Mouse (Mus musculus) CH12.LX (cell line): ENCODE measurements at regions not wholly inside any gene's neighbourhood (a gene's known extent, or its start where the extent isn't known, plus 50 kb on each side); places are given as distances from the start of the nearest gene placed in this dataset.
A peak's percentile ranks its signal among the peaks of the same experiment; 100 is the strongest.

ENCODE experiments used
- DNase-seq: peaks from one replicate; pipeline ENCODE4 v3.0.0-alpha.2; 2013; ENCODE audit errors: extremely low read depth
- H3K27ac ChIP-seq: 2 replicates; pipeline ENCODE4 v1.5.1; 2012; ENCODE audit warnings: low read depth, mild to moderate bottlenecking, control low read depth, moderate library complexity; ENCODE audit not compliant: insufficient read depth
- H3K27me3 ChIP-seq: replicated peaks from 2 replicates; pipeline ENCODE3; 2012; ENCODE audit warnings: inconsistent platforms
- H3K36me3 ChIP-seq, 2 experiments: replicated peaks in 1 of 2; 2 replicates each; pipeline versions ENCODE3 to v1.6.1; 2012; ENCODE audit warnings: inconsistent platforms in 1 of 2, low read length in 1 of 2, mild to moderate bottlenecking in 1 of 2, mixed read lengths in 1 of 2, moderate library complexity in 1 of 2; ENCODE audit not compliant: control insufficient read depth in 1 of 2, insufficient read depth in 1 of 2
- H3K4me1 ChIP-seq, 2 experiments: 2 replicates each; pipeline ENCODE4 v1.6.1; 2012; ENCODE audit warnings: inconsistent platforms in 1 of 2, moderate library complexity in 1 of 2; ENCODE audit not compliant: insufficient read depth in 2 of 2, control insufficient read depth in 1 of 2
- H3K4me2 ChIP-seq: 2 replicates; pipeline ENCODE4 v1.6.1; 2012; ENCODE audit warnings: low read depth, mild to moderate bottlenecking, control low read depth; ENCODE audit not compliant: poor library complexity, insufficient read depth, severe bottlenecking
- H3K4me3 ChIP-seq, 3 experiments: fragments of 150-350 bp in 1 of 3; sonication (generic) in 1 of 3; replicated peaks in 1 of 3; 2 replicates each; pipeline versions ENCODE3 to v1.5.1; 2011 to 2012; ENCODE audit warnings: low read depth in 2 of 3, low read length in 2 of 3, mild to moderate bottlenecking in 2 of 3, moderate library complexity in 2 of 3, control low read depth in 1 of 3, improper control_type of control experiment in 1 of 3, inconsistent platforms in 1 of 3, mixed read lengths in 1 of 3; ENCODE audit not compliant: poor library complexity in 1 of 3
- H3K79me2 ChIP-seq: replicated peaks from 2 replicates; pipeline ENCODE4 v1.6.1; 2012; ENCODE audit warnings: mild to moderate bottlenecking, moderate library complexity; ENCODE audit not compliant: control insufficient read depth, poor library complexity, insufficient read depth, severe bottlenecking; ENCODE audit errors: extremely low read depth
- H3K9ac ChIP-seq: 2 replicates; pipeline ENCODE4 v1.6.1; 2012; ENCODE audit warnings: low read depth, mild to moderate bottlenecking, control low read depth, moderate library complexity; ENCODE audit not compliant: insufficient read depth
- H3K9me3 ChIP-seq: replicated peaks from 2 replicates; pipeline ENCODE3; 2012; ENCODE audit warnings: low read length, inconsistent platforms, mixed read lengths
- BHLHE40 ChIP-seq: IDR thresholded peaks from 2 replicates; pipeline ENCODE4 v1.6.1; 2011; ENCODE audit warnings: mild to moderate bottlenecking, low read depth, low read length, improper control_type of control experiment
- CHD2 ChIP-seq: IDR thresholded peaks from 2 replicates; pipeline ENCODE4 v1.6.1; 2011; ENCODE audit warnings: low read length, improper control_type of control experiment
- CTCF ChIP-seq, 2 experiments: IDR thresholded peaks in 1 of 2; conservative IDR thresholded peaks in 1 of 2; 2 replicates each; pipeline ENCODE4 v1.5.1; 2011 to 2012; ENCODE audit warnings: low read depth in 2 of 2, low read length in 2 of 2, improper control_type of control experiment in 1 of 2, inconsistent platforms in 1 of 2, mild to moderate bottlenecking in 1 of 2, moderate library complexity in 1 of 2
- E2F4 ChIP-seq: IDR thresholded peaks from 2 replicates; pipeline ENCODE4 v1.6.1; 2011; ENCODE audit warnings: low read depth, low read length, improper control_type of control experiment; ENCODE audit not compliant: insufficient replicate concordance
- ELF1 ChIP-seq: IDR thresholded peaks from 2 replicates; pipeline ENCODE4 v1.6.1; 2014; ENCODE audit warnings: low read depth, mild to moderate bottlenecking, inconsistent platforms, low read length, improper control_type of control experiment
- EP300 ChIP-seq: IDR thresholded peaks from 2 replicates; pipeline ENCODE4 v1.6.1; 2011; ENCODE audit warnings: low read length, improper control_type of control experiment
- ETS1 ChIP-seq: conservative IDR thresholded peaks from 2 replicates; pipeline ENCODE4 v1.6.1; 2012; ENCODE audit warnings: low read depth, mild to moderate bottlenecking, inconsistent platforms, low read length, improper control_type of control experiment, moderate library complexity
- GABPA ChIP-seq: IDR thresholded peaks from 2 replicates; pipeline ENCODE4 v1.6.1; 2012; ENCODE audit warnings: low read depth, low read length, improper control_type of control experiment, inconsistent platforms; ENCODE audit not compliant: insufficient replicate concordance
- HCFC1 ChIP-seq: IDR thresholded peaks from 2 replicates; pipeline ENCODE4 v1.6.1; 2012; ENCODE audit warnings: low read depth, mild to moderate bottlenecking, inconsistent platforms, low read length, improper control_type of control experiment
- IRF4 ChIP-seq: IDR thresholded peaks from 2 replicates; pipeline ENCODE4 v1.6.1; 2014; ENCODE audit warnings: low read depth, mild to moderate bottlenecking, inconsistent platforms, low read length, improper control_type of control experiment
- JUN ChIP-seq: IDR thresholded peaks from 2 replicates; pipeline ENCODE4 v1.6.1; 2011; ENCODE audit warnings: low read depth, mild to moderate bottlenecking, low read length, improper control_type of control experiment, moderate library complexity; ENCODE audit not compliant: insufficient read depth
- JUND ChIP-seq: conservative IDR thresholded peaks from 2 replicates; pipeline ENCODE4 v1.6.1; 2011; ENCODE audit warnings: low read depth, low read length, improper control_type of control experiment
- MAFK ChIP-seq: IDR thresholded peaks from 2 replicates; pipeline ENCODE4 v1.6.1; 2011; ENCODE audit warnings: low read length, improper control_type of control experiment; ENCODE audit not compliant: insufficient replicate concordance
- MAX ChIP-seq: IDR thresholded peaks from 2 replicates; pipeline ENCODE4 v1.6.1; 2011; ENCODE audit warnings: low read length, improper control_type of control experiment
- MAZ ChIP-seq: IDR thresholded peaks from 2 replicates; pipeline ENCODE4 v1.6.1; 2012; ENCODE audit warnings: low read depth, mild to moderate bottlenecking, inconsistent platforms, low read length, improper control_type of control experiment, moderate library complexity
- MEF2A ChIP-seq: IDR thresholded peaks from 2 replicates; pipeline ENCODE4 v1.6.1; 2014; ENCODE audit warnings: low read depth, mild to moderate bottlenecking, inconsistent platforms, low read length, improper control_type of control experiment, borderline replicate concordance
- MXI1 ChIP-seq: IDR thresholded peaks from 2 replicates; pipeline ENCODE4 v1.6.1; 2011; ENCODE audit warnings: mild to moderate bottlenecking, low read depth, low read length, improper control_type of control experiment
- NELFE ChIP-seq: IDR thresholded peaks from 2 replicates; pipeline ENCODE4 v1.6.1; 2011; ENCODE audit warnings: low read depth, low read length, improper control_type of control experiment
- POLR2A ChIP-seq: IDR thresholded peaks from 2 replicates; pipeline ENCODE4 v1.6.1; 2011; ENCODE audit warnings: low read depth, mild to moderate bottlenecking, improper control_type of control experiment, low read length
- POLR2AphosphoS2 ChIP-seq: IDR thresholded peaks from 2 replicates; pipeline ENCODE4 v1.6.1; 2011; ENCODE audit warnings: low read depth, low read length, improper control_type of control experiment
- SIN3A ChIP-seq: IDR thresholded peaks from 2 replicates; pipeline ENCODE4 v1.6.1; 2012; ENCODE audit warnings: low read length, improper control_type of control experiment, inconsistent platforms
- TBP ChIP-seq: conservative IDR thresholded peaks from 2 replicates; pipeline ENCODE4 v1.6.1; 2011; ENCODE audit warnings: low read depth, low read length, improper control_type of control experiment
- TCF12 ChIP-seq: IDR thresholded peaks from 2 replicates; pipeline ENCODE4 v1.6.1; 2014; ENCODE audit warnings: low read depth, mild to moderate bottlenecking, inconsistent platforms, low read length, improper control_type of control experiment
- ZC3H11A ChIP-seq: IDR thresholded peaks from 2 replicates; pipeline ENCODE4 v1.6.1; 2012; ENCODE audit warnings: low read depth, mild to moderate bottlenecking, inconsistent platforms, low read length, improper control_type of control experiment
- ZKSCAN1 ChIP-seq: IDR thresholded peaks from 2 replicates; pipeline ENCODE4 v1.6.1; 2012; ENCODE audit warnings: low read depth, inconsistent platforms, low read length, improper control_type of control experiment, borderline replicate concordance
- ZNF384 ChIP-seq: IDR thresholded peaks from 2 replicates; pipeline ENCODE4 v1.6.1; 2012; ENCODE audit warnings: low read depth, low read length, improper control_type of control experiment, inconsistent platforms
- dilution Hi-C: fragments of 300-500 bp; cut with MboI; formaldehyde crosslinking; loops from 2 replicates; pipeline ENCODE4 v1.14.3; 2020; ENCODE audit warnings: low sequenced_read_pairs; ENCODE audit not compliant: extremely low pct_unique_long_range_greater_than_20kb, extremely low pct_ligation_motif_present
- in situ Hi-C: fragments of 300-500 bp; cut with MboI; formaldehyde crosslinking; loops from 3 replicates; pipeline ENCODE4 v1.14.3; 2019; ENCODE audit warnings: low sequenced_read_pairs, low pct_ligation_motif_present, low pct_unique_long_range_greater_than_20kb, mixed read lengths

DNA sequence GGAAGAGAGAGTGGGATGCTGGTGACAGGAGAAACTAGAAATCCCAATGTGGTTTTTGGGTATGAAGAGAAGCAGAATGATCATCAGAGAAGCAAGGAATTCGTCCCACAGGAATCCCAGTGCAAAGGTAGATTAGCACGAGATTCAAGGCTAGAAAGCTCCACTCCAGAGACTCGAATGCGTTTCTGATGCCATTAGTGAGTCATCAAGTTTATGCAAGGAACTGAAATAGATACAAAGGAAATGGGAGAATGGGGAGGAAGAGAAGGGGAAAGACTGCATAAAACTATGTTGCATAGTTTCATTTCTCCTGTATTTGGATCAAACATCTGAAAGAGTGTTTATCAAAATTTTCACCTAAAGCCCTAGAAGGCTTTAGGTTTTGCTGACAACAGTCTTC is 796.0 kb downstream of the Otol1 start:
- no peak overlapping the region for H3K4me2 ChIP-seq
- TF ChIP-seq JUN: no peak
- TF ChIP-seq POLR2AphosphoS2: no peak
- no peak for TF ChIP-seq MEF2A
- TF ChIP-seq JUND: no peak
- TF ChIP-seq NELFE: no peak
- TF ChIP-seq E2F4: no peak
- no peak for TF ChIP-seq ZKSCAN1
- no peak for TF ChIP-seq ZC3H11A
- TF ChIP-seq POLR2A: no peak
- TF ChIP-seq GABPA: no peak
- TF ChIP-seq CTCF (conservative IDR thresholded peaks at IDR 0.05 in 1 of 2, IDR thresholded peaks at IDR 0.05 in 1 of 2; ENCODE audit: low read depth in 2 of 2, low read length in 2 of 2): no peak
- no peak for TF ChIP-seq IRF4

DNA sequence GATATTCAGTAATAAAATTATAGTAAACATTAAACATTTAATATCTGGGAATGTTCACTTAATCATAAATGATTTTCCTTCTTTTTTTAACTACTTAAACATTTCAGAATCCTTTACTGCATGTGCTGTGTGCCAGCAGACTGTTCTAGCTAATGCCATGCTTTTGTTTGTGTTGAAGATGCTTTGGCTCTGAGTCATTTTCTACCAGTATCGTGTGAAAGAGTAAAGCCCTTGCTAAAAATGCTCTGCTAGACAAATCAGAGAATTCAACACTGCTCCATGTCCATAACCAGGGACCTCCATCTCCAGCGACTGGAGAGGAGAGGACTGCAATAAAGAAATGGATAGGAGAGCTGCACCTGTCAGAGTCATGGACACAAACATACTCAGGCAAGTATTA is 796.5 kb downstream of the Otol1 start:
- dilution Hi-C loops: no loop called here
- in situ Hi-C loops: no loop called here
- Histone ChIP-seq H3K36me3 (no peaks in the 10 kb centered on the region), H3K27ac (no peak overlapping the region), H3K9me3 (no peaks in the 10 kb centered on the region), H3K9ac (no peak overlapping the region), H3K4me3 (no peak overlapping the region), H3K4me2 (no peak overlapping the region), H3K79me2 (no peaks in the 10 kb centered on the region), H3K27me3 (no peaks in the 10 kb centered on the region), H3K4me1 (peaks cover 0 to 9% of the 10 kb centered on the region in 2 experiments; a peak in 1 of 4 replicates)
- no peak for TF ChIP-seq MAZ
- TF ChIP-seq TCF12: no peak
- TF ChIP-seq NELFE: no peak
- no peak for DNase-seq

More for the DNA sequence above, 796.0 kb downstream of the Otol1 start:
- no peaks in the 10 kb centered on the region for H3K27me3 ChIP-seq
- H3K36me3 ChIP-seq: no peaks in the 10 kb centered on the region
- in situ Hi-C loops (no loop called here), dilution Hi-C loops (no loop called here)
- no peak overlapping the region for H3K4me3 ChIP-seq
- H3K4me1 ChIP-seq: peaks cover 0 to 9% of the 10 kb centered on the region in 2 experiments; a peak in 1 of 4 replicates
- DNase-seq: no peak
- H3K9ac ChIP-seq: no peak overlapping the region
- no peaks in the 10 kb centered on the region for H3K79me2 ChIP-seq
- H3K9me3 ChIP-seq: no peaks in the 10 kb centered on the region
- no peak overlapping the region for H3K27ac ChIP-seq

DNA sequence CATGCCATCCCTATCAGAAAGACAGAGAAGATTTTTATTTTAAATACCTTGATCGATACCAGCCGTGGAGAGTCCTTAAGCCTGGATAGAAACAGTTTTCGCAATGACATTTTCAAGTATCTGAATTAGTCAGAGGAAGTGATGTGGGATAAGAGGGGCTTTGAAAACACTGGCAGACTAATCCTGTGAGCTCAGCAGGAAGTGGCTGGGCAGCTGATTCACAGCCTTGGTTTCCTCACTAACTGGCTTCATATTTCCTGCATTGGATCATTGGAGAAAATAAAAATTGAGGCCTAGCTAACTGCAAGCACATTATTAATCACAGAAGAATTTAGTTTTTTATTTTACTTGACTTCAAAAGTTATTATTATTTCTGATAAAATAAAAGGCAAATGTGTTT is 799.8 kb downstream of the Otol1 start:
- peak overlapping the region in 1 of 3 experiments; percentile 40 for H3K4me3 ChIP-seq
- no peaks in the 10 kb centered on the region for H3K9me3 ChIP-seq
- in situ Hi-C loops (no loop called here), dilution Hi-C loops (no loop called here)
- no peak overlapping the region for H3K9ac ChIP-seq
- H3K4me1 ChIP-seq: peaks cover 0 to 8% of the 10 kb centered on the region in 2 experiments; a peak in 1 of 4 replicates
- H3K27me3 ChIP-seq: no peaks in the 10 kb centered on the region
- H3K27ac ChIP-seq: no peak overlapping the region
- no peaks in the 10 kb centered on the region for H3K36me3 ChIP-seq
- no peaks in the 10 kb centered on the region for H3K79me2 ChIP-seq
- no peak overlapping the region for H3K4me2 ChIP-seq
- DNase-seq: peak; percentile 63
- TF ChIP-seq ETS1 (peak; percentile 95), EP300 (peak; percentile 91), ZC3H11A (no peak), MAFK (peak; percentile 75; the same call in 1 of the 2 replicates), MAX (peak; percentile 55; the same call in 1 of the 2 replicates), ZNF384 (no peak), TBP (0 out of 2 replicates have a peak, but pooled peaks have one; percentile 29), ELF1 (peak; percentile 61), JUN (peak; percentile 81), NELFE (0 out of 2 replicates have a peak, but pooled peaks have one; percentile 21), IRF4 (peak; percentile 92), MEF2A (peak; percentile 79), CHD2 (peak; percentile 48), JUND (peak; percentile 86), BHLHE40 (peak; percentile 56; the same call in 1 of the 2 replicates), MXI1 (no peak), HCFC1 (peak; percentile 46; the same call in 1 of the 2 replicates), SIN3A (0 out of 2 replicates have a peak, but pooled peaks have one; percentile 51)
